Mouse (Mus musculus) heart, embryonic 14.5 days (tissue): ENCODE results near the gene Gcnt1. TPM values are rescaled to one million over a fixed set of nuclear protein-coding genes. Genes with fewer than 3 reads are reported as not detected.

Experiments
- ATAC-seq: fragments of 200-750 bp; cut with Nextera tagmentation; 2 replicates; pipeline ENCODE4 v1.8.0; 2017; ENCODE audit warnings: low read depth, moderate TSS enrichment; ENCODE audit not compliant: insufficient number of reproducible peaks, insufficient read depth, low FRiP score
- H3K27ac ChIP-seq, 2 experiments: fragments of 200-500 bp in 1 of 2; fragments of 300-500 bp in 1 of 2; sonication (generic) in 1 of 2; replicated peaks in 1 of 2; 2 replicates each; pipeline ENCODE4 v1.5.1; 2012 to 2014; ENCODE audit warnings: low read depth in 2 of 2, low read length in 2 of 2, control low read depth in 1 of 2, mild to moderate bottlenecking in 1 of 2, mixed read lengths in 1 of 2; ENCODE audit not compliant: control insufficient read depth in 1 of 2, insufficient read depth in 1 of 2
- H3K27me3 ChIP-seq: fragments of 300-500 bp; sonication (generic); 2 replicates; pipeline ENCODE4 v1.6.1; 2014; ENCODE audit warnings: mild to moderate bottlenecking, low read length, control low read depth; ENCODE audit not compliant: control insufficient read depth, insufficient read depth
- H3K36me3 ChIP-seq: fragments of 300-500 bp; sonication (generic); 2 replicates; pipeline ENCODE4 v1.6.1; 2014; ENCODE audit warnings: mild to moderate bottlenecking, control low read depth, low read length, mixed read lengths; ENCODE audit not compliant: control insufficient read depth, insufficient read depth
- H3K4me1 ChIP-seq, 2 experiments: fragments of 200-500 bp in 1 of 2; fragments of 300-500 bp in 1 of 2; sonication (generic) in 1 of 2; 2 replicates each; pipeline ENCODE4 v1.6.1; 2012 to 2014; ENCODE audit warnings: low read length in 2 of 2, control low read depth in 1 of 2, mixed read lengths in 1 of 2; ENCODE audit not compliant: control insufficient read depth in 2 of 2, insufficient read depth in 2 of 2
- H3K4me2 ChIP-seq: fragments of 300-500 bp; sonication (generic); 2 replicates; pipeline ENCODE4 v1.6.1; 2014; ENCODE audit warnings: mild to moderate bottlenecking, low read length
- H3K4me3 ChIP-seq, 2 experiments: fragments of 200-500 bp in 1 of 2; fragments of 300-500 bp in 1 of 2; sonication (generic) in 1 of 2; 2 replicates each; pipeline ENCODE4 v1.5.1; 2012 to 2014; ENCODE audit warnings: low read length in 2 of 2, mild to moderate bottlenecking in 2 of 2, control low read depth in 1 of 2, low read depth in 1 of 2, moderate library complexity in 1 of 2; ENCODE audit not compliant: control insufficient read depth in 1 of 2, insufficient read depth in 1 of 2
- H3K9ac ChIP-seq: fragments of 300-500 bp; sonication (generic); 2 replicates; pipeline ENCODE4 v1.6.1; 2014; ENCODE audit warnings: mild to moderate bottlenecking, low read length
- H3K9me3 ChIP-seq: fragments of 300-500 bp; sonication (generic); 2 replicates; pipeline ENCODE4 v1.6.1; 2016; ENCODE audit warnings: low read length, control low read depth; ENCODE audit not compliant: control insufficient read depth
- WGBS: fragments of 180-500 bp; shearing (Covaris S2); extraction: QIAGEN DNeasy Blood & Tissue Kit; methylation state at CpG from one replicate; pipeline ENCODE4 v1.1.7; 2014; 5-methylcytosine and 5-hydroxymethylcytosine counted together
- polyA plus RNA-seq: library from polyadenylated mRNA; unstranded; fragments of >200 nt; fragmentation: Nextera tagmentation; extraction: Ambion mirVana; gene quantifications from 2 replicates; pipeline ENCODE4 v1.2.1, GENCODE M21; 2014

Gene Gcnt1
- polyA plus RNA-seq, 1 experiment from 2014 or later: 9.9 TPM

GRCm38 (mm10) chr19:17355950-17356867, 16.4 kb downstream of the Gcnt1 start:
- no peak overlapping the region for H3K27ac ChIP-seq
- H3K4me2 ChIP-seq: peak overlapping the region; percentile 85
- ATAC-seq: peak; percentile 89
- 2% methylated on average over 50 of the region's 50 CpGs for WGBS
- peaks cover 3 to 14% of the 10 kb centered on the region in 2 experiments; a peak in 3 of 4 replicates for H3K4me1 ChIP-seq
- H3K4me3 ChIP-seq: peak overlapping the region; percentile 67 to 81
- 0 out of 2 replicates have a peak, but pooled peaks cover 3% of the 10 kb centered on the region for H3K27me3 ChIP-seq
- no peaks in the 10 kb centered on the region for H3K9me3 ChIP-seq
- peak overlapping the region; percentile 75 for H3K9ac ChIP-seq
- no peaks in the 10 kb centered on the region for H3K36me3 ChIP-seq

DNA sequence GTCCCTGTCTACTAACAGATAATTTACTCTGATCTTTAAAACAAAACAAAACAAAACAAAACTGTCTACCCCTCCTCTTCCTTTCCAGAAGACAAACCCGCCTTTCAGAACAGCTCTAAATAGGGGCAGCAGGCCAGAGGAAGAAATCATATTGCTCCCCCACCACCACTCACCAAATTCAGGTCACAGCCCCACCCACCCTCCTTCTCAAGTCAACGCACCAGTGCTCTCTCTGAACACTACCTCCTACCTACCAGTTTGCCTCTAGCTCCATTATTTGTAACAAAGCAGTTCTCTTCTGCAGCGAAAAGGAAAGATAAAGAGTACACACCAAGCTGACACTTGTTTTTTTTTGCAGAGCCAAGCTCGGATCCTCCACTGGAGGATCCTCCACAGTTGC, 17.3 kb downstream of the Gcnt1 start:
- Histone ChIP-seq H3K9me3 (no peaks in the 10 kb centered on the region), H3K27me3 (0 out of 2 replicates have a peak, but pooled peaks cover 3% of the 10 kb centered on the region), H3K36me3 (no peaks in the 10 kb centered on the region), H3K27ac (peak overlapping the region in 1 of 2 experiments; percentile 39; a peak in 1 of 4 replicates), H3K4me3 (peak overlapping the region; percentile 67 to 81), H3K9ac (peak overlapping the region; percentile 49), H3K4me1 (peaks cover 3 to 16% of the 10 kb centered on the region in 2 experiments; a peak in 3 of 4 replicates), H3K4me2 (peak overlapping the region; percentile 85)
- no peak for ATAC-seq
- WGBS: 23% methylated on average over 4 of the region's 4 CpGs

GRCm38 (mm10) chr19:17354797-17355196, 17.8 kb downstream of the Gcnt1 start:
- H3K9ac ChIP-seq: peak overlapping the region; percentile 49
- 0 out of 2 replicates have a peak, but pooled peaks cover 3% of the 10 kb centered on the region for H3K27me3 ChIP-seq
- peak overlapping the region in 1 of 2 experiments; percentile 67; a peak in 2 of 4 replicates for H3K4me3 ChIP-seq
- peak overlapping the region; percentile 85 for H3K4me2 ChIP-seq
- H3K36me3 ChIP-seq: no peaks in the 10 kb centered on the region
- peak overlapping the region in 1 of 2 experiments; percentile 39; a peak in 2 of 4 replicates for H3K27ac ChIP-seq
- ATAC-seq: no peak
- no peaks in the 10 kb centered on the region for H3K9me3 ChIP-seq
- WGBS: 8% methylated on average over 4 of the region's 4 CpGs
- H3K4me1 ChIP-seq: peaks cover 3 to 18% of the 10 kb centered on the region in 2 experiments; a peak in 3 of 4 replicates

- Histone ChIP-seq H3K9me3 (no peaks in the 10 kb centered on the region), H3K4me2 (peak overlapping the region; percentile 85), H3K27ac (peak overlapping the region in 1 of 2 experiments; percentile 39; a peak in 2 of 4 replicates), H3K4me1 (peaks cover 3 to 18% of the 10 kb centered on the region in 2 experiments; a peak in 3 of 4 replicates), H3K4me3 (peak overlapping the region in 1 of 2 experiments; percentile 67; a peak in 1 of 4 replicates), H3K9ac (no peak overlapping the region), H3K27me3 (0 out of 2 replicates have a peak, but pooled peaks cover 3% of the 10 kb centered on the region), H3K36me3 (no peaks in the 10 kb centered on the region)
- whole genome bisulfite sequencing: 52% methylated on average over 4 of the region's 4 CpGs
- no peak for ATAC-seq
Observed at GRCm38 (mm10) chr19:17354362-17354761, 18.3 kb downstream of the Gcnt1 start.

DNA sequence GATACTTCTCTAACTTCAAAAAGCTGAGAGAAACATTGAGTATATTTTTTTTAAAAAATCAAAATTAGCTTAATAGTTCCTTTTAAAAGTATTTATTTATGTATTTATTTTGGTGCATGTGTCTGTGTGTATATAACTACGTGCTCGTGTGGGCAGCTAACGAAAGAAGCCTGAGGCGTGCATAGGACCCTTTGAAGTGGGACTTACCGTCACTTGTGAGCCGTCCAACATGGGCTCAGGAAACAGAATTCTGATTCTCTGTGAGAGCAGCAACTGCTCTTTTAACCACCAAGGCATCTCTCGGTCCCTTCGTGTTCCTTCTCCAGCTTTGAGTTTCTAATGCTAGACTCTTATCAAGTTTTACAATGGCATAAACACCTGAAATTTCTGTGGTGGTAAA, 18.9 kb downstream of the Gcnt1 start:
- Histone ChIP-seq H3K27me3 (0 out of 2 replicates have a peak, but pooled peaks cover 3% of the 10 kb centered on the region), H3K4me1 (peaks cover 3 to 18% of the 10 kb centered on the region in 2 experiments; a peak in 3 of 4 replicates), H3K9me3 (no peaks in the 10 kb centered on the region), H3K4me3 (no peak overlapping the region), H3K4me2 (peak overlapping the region; percentile 85; the same call in 1 of the 2 replicates), H3K27ac (no peak overlapping the region), H3K9ac (no peak overlapping the region), H3K36me3 (no peaks in the 10 kb centered on the region)
- no peak for ATAC-seq
- WGBS: 85% methylated on average over 8 of the region's 8 CpGs

GRCm38 (mm10) chr19:17347852-17348251, 24.8 kb downstream of the Gcnt1 start:
- Histone ChIP-seq H3K4me2 (no peak overlapping the region), H3K27me3 (no peaks in the 10 kb centered on the region), H3K36me3 (no peaks in the 10 kb centered on the region), H3K4me3 (no peak overlapping the region), H3K27ac (no peak overlapping the region), H3K9ac (no peak overlapping the region), H3K9me3 (no peaks in the 10 kb centered on the region), H3K4me1 (0 out of 4 replicates have a peak, but pooled peaks cover 0 to 4% of the 10 kb centered on the region in 2 experiments)
- ATAC-seq: no peak
- 78% methylated on average over 2 of the region's 2 CpGs for WGBS

DNA sequence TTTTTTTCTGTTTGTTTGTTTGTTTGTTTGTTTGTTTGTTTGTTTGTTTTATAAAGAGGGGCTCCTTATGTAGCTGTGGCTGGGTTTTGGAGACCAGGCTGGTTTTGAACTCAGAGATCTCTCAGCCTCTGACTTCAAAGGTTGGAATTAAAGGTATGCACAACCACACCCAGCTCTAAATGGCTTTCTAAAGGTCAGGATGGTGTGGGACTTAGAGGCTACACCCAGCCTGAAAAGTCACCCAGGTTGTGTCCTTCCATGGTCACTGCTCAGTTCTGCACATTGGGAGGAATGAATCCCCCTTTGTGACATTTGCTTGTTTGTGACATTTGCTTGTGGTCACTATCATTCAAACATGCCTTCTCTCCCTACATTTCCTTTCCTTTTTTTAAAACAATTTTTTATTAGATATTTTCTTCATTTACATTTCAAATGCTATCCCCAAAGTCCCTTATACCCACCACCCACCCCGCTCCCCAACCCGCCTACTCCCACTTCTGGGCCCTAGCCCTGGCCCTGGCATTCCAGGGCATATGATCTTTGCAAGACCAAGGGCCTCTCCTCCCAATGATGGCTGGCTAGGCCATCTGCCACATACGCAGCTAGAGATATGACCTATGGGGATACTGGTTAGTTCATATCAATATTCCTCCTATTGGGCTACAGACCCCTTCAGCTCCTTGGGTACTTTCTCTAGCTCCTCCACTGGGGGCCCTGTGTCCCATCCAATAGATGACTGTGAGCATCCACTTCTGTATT, 25.7 kb downstream of the Gcnt1 start:
- 90% methylated on average over 3 of the region's 3 CpGs for WGBS

More for the DNA sequence above, 25.7 kb downstream of the Gcnt1 start:
- no peak for ATAC-seq
- H3K4me1 ChIP-seq: 0 out of 4 replicates have a peak, but pooled peaks cover 0 to 4% of the 10 kb centered on the region in 2 experiments
- no peak overlapping the region for H3K9ac ChIP-seq
- H3K27ac ChIP-seq: no peak overlapping the region
- no peaks in the 10 kb centered on the region for H3K9me3 ChIP-seq
- H3K27me3 ChIP-seq: no peaks in the 10 kb centered on the region
- no peak overlapping the region for H3K4me3 ChIP-seq
- H3K4me2 ChIP-seq: no peak overlapping the region
- H3K36me3 ChIP-seq: no peaks in the 10 kb centered on the region
